Mouse (Mus musculus): ENCODE results near the gene Msi1. TPM values are rescaled to one million over a fixed set of nuclear protein-coding genes. Genes with fewer than 3 reads are reported as not detected.

Gene Msi1
- total and polyA plus RNA-seq, 3 experiments, result 3.5 to 5.7 TPM; not detected in 1

GRCm38 (mm10) chr5:115437242-115437944 lies 8.0 kb downstream of the Msi1 start:
- Histone ChIP-seq H3K9ac (ENCODE audit: control insufficient read depth, low read depth, low read length, poor library complexity, severe bottlenecking) (no peak overlapping the region), H3K27ac (ENCODE audit: control insufficient read depth, low read depth, low read length) (no peak overlapping the region), H3K4me3 (ENCODE audit: control insufficient read depth in 1 of 2, insufficient read depth in 1 of 2, low read depth in 2 of 2, low read length in 2 of 2) (no peak overlapping the region), H3K79me2 (ENCODE audit: control insufficient read depth, insufficient read depth, low read length, poor library complexity) (no peaks in the 10 kb centered on the region), H3K36me3 (ENCODE audit: control insufficient read depth in 1 of 2, insufficient read depth in 2 of 2, low read length in 2 of 2) (no peaks in the 10 kb centered on the region), H3K9me3 (replicated peaks; ENCODE audit: insufficient read depth, low read length) (no peaks in the 10 kb centered on the region), H3K4me1 (ENCODE audit: control insufficient read depth in 1 of 2, insufficient read depth in 2 of 2, low read length in 2 of 2) (peaks cover 0 to under 1% of the 10 kb centered on the region in 2 experiments; a peak in 1 of 4 replicates), H3K27me3 (ENCODE audit: control insufficient read depth in 1 of 2, insufficient read depth in 2 of 2, low read length in 2 of 2) (no peaks in the 10 kb centered on the region)
- no peak for DNase-seq (ENCODE audit: low read depth, low spot score)
- TF ChIP-seq MXI1 (IDR thresholded peaks at IDR 0.05; ENCODE audit: low read depth, low read length), result no peak
- TF ChIP-seq USF1 (IDR thresholded peaks at IDR 0.05; ENCODE audit: low read depth, low read length), result no peak
- TF ChIP-seq ZNF384 (IDR thresholded peaks at IDR 0.05; ENCODE audit: low read depth, low read length), result no peak

- no peak overlapping the region for H3K27ac ChIP-seq (ENCODE audit: control insufficient read depth, low read depth, low read length)
- no peaks in the 10 kb centered on the region for H3K27me3 ChIP-seq (ENCODE audit: control insufficient read depth in 1 of 2, insufficient read depth in 2 of 2, low read length in 2 of 2)
- H3K79me2 ChIP-seq (ENCODE audit: control insufficient read depth, insufficient read depth, low read length, poor library complexity), result no peaks in the 10 kb centered on the region
- H3K4me1 ChIP-seq (ENCODE audit: control insufficient read depth in 1 of 2, insufficient read depth in 2 of 2, low read length in 2 of 2), result no peaks in the 10 kb centered on the region
- no peak overlapping the region for H3K4me3 ChIP-seq (ENCODE audit: control insufficient read depth in 1 of 2, insufficient read depth in 1 of 2, low read depth in 2 of 2, low read length in 2 of 2)
- no peak for DNase-seq (ENCODE audit: low read depth, low spot score)
- no peak for TF ChIP-seq TAL1 (IDR thresholded peaks at IDR 0.05; ENCODE audit: low read length)
- no peak for TF ChIP-seq NELFE (IDR thresholded peaks at IDR 0.05; ENCODE audit: low read depth, low read length)
- TF ChIP-seq USF1 (IDR thresholded peaks at IDR 0.05; ENCODE audit: low read depth, low read length), result no peak
- TF ChIP-seq BHLHE40 (IDR thresholded peaks at IDR 0.05; ENCODE audit: borderline replicate concordance, low read depth, low read length), result no peak
- H3K9me3 ChIP-seq (replicated peaks; ENCODE audit: insufficient read depth, low read length), result no peaks in the 10 kb centered on the region
- no peaks in the 10 kb centered on the region for H3K36me3 ChIP-seq (ENCODE audit: control insufficient read depth in 1 of 2, insufficient read depth in 2 of 2, low read length in 2 of 2)
- H3K9ac ChIP-seq (ENCODE audit: control insufficient read depth, low read depth, low read length, poor library complexity, severe bottlenecking), result no peak overlapping the region
Measured at GRCm38 (mm10) chr5:115437945-115438315, 8.5 kb downstream of the Msi1 start.

- H3K4me3 ChIP-seq (ENCODE audit: control insufficient read depth in 1 of 2, insufficient read depth in 1 of 2, low read depth in 2 of 2, low read length in 2 of 2), result no peak overlapping the region
- H3K27me3 ChIP-seq (ENCODE audit: control insufficient read depth in 1 of 2, insufficient read depth in 2 of 2, low read length in 2 of 2), result no peaks in the 10 kb centered on the region
Measured at GRCm38 (mm10) chr5:115438667-115439066, 9.3 kb downstream of the Msi1 start.

More at GRCm38 (mm10) chr5:115438667-115439066, 9.3 kb downstream of the Msi1 start:
- DNase-seq (ENCODE audit: low read depth, low spot score), result no peak
- Histone ChIP-seq H3K36me3 (ENCODE audit: control insufficient read depth in 1 of 2, insufficient read depth in 2 of 2, low read length in 2 of 2) (no peaks in the 10 kb centered on the region), H3K9ac (ENCODE audit: control insufficient read depth, low read depth, low read length, poor library complexity, severe bottlenecking) (no peak overlapping the region), H3K79me2 (ENCODE audit: control insufficient read depth, insufficient read depth, low read length, poor library complexity) (no peaks in the 10 kb centered on the region), H3K27ac (ENCODE audit: control insufficient read depth, low read depth, low read length) (no peak overlapping the region), H3K4me1 (ENCODE audit: control insufficient read depth in 1 of 2, insufficient read depth in 2 of 2, low read length in 2 of 2) (no peaks in the 10 kb centered on the region), H3K9me3 (replicated peaks; ENCODE audit: insufficient read depth, low read length) (no peaks in the 10 kb centered on the region)
- TF ChIP-seq HCFC1 (IDR thresholded peaks at IDR 0.05; ENCODE audit: low read depth, low read length) (no peak), GABPA (IDR thresholded peaks at IDR 0.05; ENCODE audit: low read depth, low read length) (no peak), RCOR1 (IDR thresholded peaks at IDR 0.05; ENCODE audit: low read depth, low read length) (no peak), BHLHE40 (IDR thresholded peaks at IDR 0.05; ENCODE audit: borderline replicate concordance, low read depth, low read length) (no peak), RAD21 (IDR thresholded peaks at IDR 0.05; ENCODE audit: low read depth, low read length) (no peak), ZMIZ1 (IDR thresholded peaks at IDR 0.05; ENCODE audit: low read depth, low read length) (no peak), POLR2AphosphoS5 (IDR thresholded peaks at IDR 0.05; ENCODE audit: borderline replicate concordance, low read depth, low read length) (no peak), USF1 (IDR thresholded peaks at IDR 0.05; ENCODE audit: low read depth, low read length) (no peak)

All from MEL (cell line).